Mouse (Mus musculus) heart, adult 2 months (tissue): ENCODE results near the gene N4bp1. TPM values are rescaled to one million over a fixed set of nuclear protein-coding genes. Genes with fewer than 3 reads are reported as not detected.
A peak's percentile ranks its signal among the peaks of the same experiment; 100 is the strongest.

Experiments used
- DNase-seq, 2 experiments: peaks; one replicate each; pipeline ENCODE4 v3.0.0; 2021
- H3K27ac ChIP-seq: fragments of 200-600 bp; 2 replicates; pipeline ENCODE4 v1.8.1; 2022
- H3K27me3 ChIP-seq: fragments of 200-500 bp; 2 replicates; pipeline ENCODE4 v1.6.1; 2012; ENCODE audit warnings: mild to moderate bottlenecking, low read length, inconsistent platforms, mixed read lengths; ENCODE audit not compliant: control insufficient read depth, insufficient read depth
- H3K36me3 ChIP-seq: fragments of 200-500 bp; 2 replicates; pipeline ENCODE4 v1.6.1; 2012; ENCODE audit warnings: low read length, inconsistent platforms; ENCODE audit not compliant: control insufficient read depth, insufficient read depth
- H3K4me1 ChIP-seq: fragments of 200-500 bp; 2 replicates; pipeline ENCODE4 v1.6.1; 2011; ENCODE audit warnings: low read length; ENCODE audit not compliant: control insufficient read depth, insufficient read depth
- H3K4me3 ChIP-seq: fragments of 200-600 bp; 2 replicates; pipeline ENCODE4 v1.8.1; 2022
- H3K79me2 ChIP-seq: fragments of 200-500 bp; replicated peaks from 2 replicates; pipeline ENCODE4 v1.6.1; 2012; ENCODE audit warnings: mild to moderate bottlenecking, inconsistent platforms, low read length, moderate library complexity, mixed read lengths; ENCODE audit not compliant: control insufficient read depth, insufficient read depth
- H3K9ac ChIP-seq: fragments of 200-500 bp; 2 replicates; pipeline ENCODE4 v1.6.1; 2012; ENCODE audit warnings: low read depth, mild to moderate bottlenecking, control low read depth, inconsistent platforms, low read length, mixed read lengths
- CTCF ChIP-seq: fragments of 200-600 bp; IDR thresholded peaks from 2 replicates; pipeline ENCODE4 v1.8.1; 2022; ENCODE audit warnings: antibody characterized with exemption, mild to moderate bottlenecking, moderate library complexity
- EP300 ChIP-seq: fragments of 200-500 bp; IDR thresholded peaks from 2 replicates; pipeline ENCODE4 v1.6.1; 2011; ENCODE audit warnings: low read depth, low read length, control low read depth; ENCODE audit not compliant: insufficient read depth
- POLR2A ChIP-seq: fragments of 200-500 bp; IDR thresholded peaks from 2 replicates; pipeline ENCODE4 v1.6.1; 2011; ENCODE audit warnings: mild to moderate bottlenecking, low read depth, low read length, control low read depth; ENCODE audit not compliant: insufficient read depth
- WGBS: fragments of 180-500 bp; shearing (Covaris S2); methylation state at CpG from one replicate; pipeline ENCODE4 v1.1.7; 2018; 5-methylcytosine and 5-hydroxymethylcytosine counted together
- intact Hi-C: fragments of 180-260 bp; cut with DNase I; formaldehyde crosslinking; loops from one replicate; pipeline ENCODE4 v1.15.1; 2025
- polyA plus RNA-seq: library from polyadenylated mRNA; depleted of rRNA; stranded (reverse); fragments of >200 nt; gene quantifications from 2 replicates; pipeline ENCODE4 v1.2.3, GENCODE M21; 2012
- total RNA-seq, 2 experiments: library from RNA; stranded (reverse); gene quantifications; 2 replicates each; pipeline ENCODE4 v1.2.3; 2021

N4bp1 gene
- total and polyA plus RNA-seq, 3 experiments: 8.9 to 18.1 (median 17.1) TPM

DNA sequence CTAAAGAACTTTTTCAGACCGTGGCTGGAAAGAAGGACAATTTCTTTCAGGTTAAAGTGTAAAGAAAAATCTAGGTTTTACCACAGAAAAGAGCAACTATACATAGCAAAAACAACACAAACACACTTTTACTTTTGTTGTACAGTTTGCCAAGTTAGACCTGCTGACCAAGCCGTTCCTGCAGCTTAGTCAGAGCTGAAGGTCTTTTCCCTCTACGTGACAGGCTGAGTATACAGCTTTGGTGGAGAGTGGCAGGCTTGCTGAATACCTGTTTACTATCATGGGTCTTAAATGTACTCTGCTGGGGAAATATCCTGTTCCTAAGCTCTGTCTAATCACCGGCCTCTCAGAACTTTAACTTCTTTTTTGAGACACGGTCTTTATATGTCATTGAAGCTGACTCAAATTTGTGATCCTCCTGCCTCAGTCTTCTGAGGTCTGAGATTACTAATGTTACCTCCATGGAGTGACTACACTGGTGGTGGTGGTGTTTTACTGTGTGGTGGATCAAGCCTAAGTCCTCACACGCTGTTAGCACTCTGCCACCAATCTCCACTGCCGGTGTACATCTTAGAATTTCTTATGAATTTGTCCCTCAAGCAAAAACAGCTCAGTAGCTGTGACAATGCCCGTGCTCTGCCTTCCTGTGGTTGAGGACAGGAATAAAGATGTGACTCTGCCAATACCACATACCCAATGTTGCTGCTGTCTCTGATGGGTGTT is 31.6 kb downstream of the N4bp1 start:
- Histone ChIP-seq H3K27ac (peak overlapping the region; percentile 0; the same call in 1 of the 2 replicates), H3K9ac (no peak overlapping the region), H3K4me3 (no peak overlapping the region), H3K79me2 (peaks cover 12% of the 10 kb centered on the region), H3K4me1 (peaks cover 19% of the 10 kb centered on the region), H3K27me3 (no peaks in the 10 kb centered on the region), H3K36me3 (peaks cover 11% of the 10 kb centered on the region)
- TF ChIP-seq EP300 (no peak), POLR2A (no peak), CTCF (no peak)
- 70% methylated on average over 8 of the region's 8 CpGs for WGBS
- intact Hi-C loops: no loop called here
- DNase-seq: no peak

DNA sequence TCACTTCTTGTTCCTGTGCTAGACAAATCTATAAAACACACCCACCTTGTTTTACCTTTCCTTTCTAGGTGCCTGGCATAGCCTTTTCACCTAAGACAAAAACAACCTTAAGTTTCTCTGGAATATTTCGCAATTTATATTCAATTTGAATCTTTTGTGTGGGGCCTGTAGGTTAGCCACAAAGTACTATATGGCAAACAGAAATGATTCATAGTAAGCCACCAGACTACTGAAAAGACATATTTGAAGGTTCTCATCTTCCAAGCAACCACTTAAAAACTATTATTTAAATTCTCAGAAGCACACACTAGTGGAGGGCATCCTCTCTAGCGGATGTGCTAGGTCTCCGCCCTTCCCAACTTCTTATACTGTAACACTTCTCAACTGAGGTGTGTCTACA is 32.6 kb downstream of the N4bp1 start:
- Histone ChIP-seq H3K9ac (no peak overlapping the region), H3K27me3 (no peaks in the 10 kb centered on the region), H3K4me3 (no peak overlapping the region), H3K4me1 (peaks cover 16% of the 10 kb centered on the region), H3K36me3 (peaks cover 11% of the 10 kb centered on the region), H3K27ac (no peak overlapping the region; the same call in 1 of the 2 replicates), H3K79me2 (peaks cover 10% of the 10 kb centered on the region)
- intact Hi-C loops: no loop called here
- DNase-seq: no peak
- 77% methylated on average over 3 of the region's 3 CpGs for WGBS
- no peak for TF ChIP-seq CTCF
- no peak for TF ChIP-seq POLR2A
- TF ChIP-seq EP300: no peak

DNA sequence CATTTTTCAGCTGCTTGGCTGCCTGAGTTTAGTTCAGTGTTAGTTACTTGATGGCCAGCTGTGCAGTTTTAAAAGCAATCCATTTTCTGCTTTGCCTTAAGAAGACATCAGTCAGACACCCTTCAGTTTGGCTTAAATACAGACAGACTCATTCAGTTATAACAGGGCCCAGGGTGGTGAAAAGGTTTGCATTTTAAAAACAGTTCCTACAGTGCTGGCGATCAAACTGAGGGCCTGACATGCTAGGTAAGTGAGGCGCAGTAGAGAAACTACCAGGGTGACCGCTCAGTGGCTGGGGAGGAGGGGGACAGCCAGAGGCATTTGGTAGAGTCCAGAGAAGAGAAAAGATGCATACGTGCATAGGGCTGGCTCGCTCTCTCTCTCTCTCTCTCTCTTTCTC is 36.2 kb downstream of the N4bp1 start:
- Histone ChIP-seq H3K79me2 (no peaks in the 10 kb centered on the region), H3K9ac (no peak overlapping the region), H3K27me3 (no peaks in the 10 kb centered on the region), H3K4me1 (peaks cover 5% of the 10 kb centered on the region), H3K4me3 (no peak overlapping the region), H3K36me3 (peaks cover 7% of the 10 kb centered on the region), H3K27ac (no peak overlapping the region)
- no peak for TF ChIP-seq CTCF
- no peak for TF ChIP-seq POLR2A
- no peak for TF ChIP-seq EP300
- DNase-seq: no peak
- WGBS: 89% methylated on average over 5 of the region's 5 CpGs
- intact Hi-C loops: no loop called here

DNA sequence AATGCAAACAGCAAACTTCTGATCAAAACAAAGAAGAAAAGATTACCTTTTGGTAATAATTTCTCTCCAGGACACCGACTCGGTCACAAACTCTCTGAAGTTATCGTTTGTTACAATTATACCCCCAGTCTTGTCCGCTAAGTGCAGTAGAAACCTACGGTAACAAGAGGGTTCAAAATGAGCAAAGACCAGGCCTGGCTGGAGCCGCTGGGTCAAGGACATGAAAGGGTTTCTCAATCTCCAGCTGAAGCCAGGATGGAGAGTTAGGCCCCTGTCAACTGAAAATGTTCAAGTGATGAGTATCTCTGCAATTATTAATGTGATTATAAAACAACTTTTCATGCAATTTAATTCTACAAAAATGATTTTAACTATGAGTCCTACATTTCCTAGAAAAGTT is 36.7 kb downstream of the N4bp1 start:
- intact Hi-C loops: no loop called here
- DNase-seq: no peak

DNA sequence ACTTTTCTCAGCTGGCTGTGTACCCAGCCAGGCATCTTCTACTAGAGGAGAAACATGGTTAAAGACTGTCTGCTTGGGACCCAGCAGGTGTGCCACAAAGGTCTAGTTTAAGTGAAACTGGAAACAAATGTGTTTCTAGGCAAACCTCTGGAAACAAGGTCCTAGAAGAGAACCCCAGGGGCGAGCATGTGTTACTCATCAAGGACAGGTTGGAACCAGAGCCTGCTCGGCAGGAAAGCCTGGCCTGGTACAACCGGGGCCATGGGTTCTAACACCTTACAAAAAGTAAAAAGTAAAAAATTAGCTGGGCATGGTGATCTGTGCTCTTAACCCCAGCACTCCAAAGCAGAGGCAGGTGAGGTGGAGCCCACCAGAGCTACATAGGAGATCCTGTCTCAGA is 38.0 kb downstream of the N4bp1 start:
- H3K36me3 ChIP-seq: no peaks in the 10 kb centered on the region; the same call in 1 of the 2 replicates
- no peak overlapping the region for H3K4me3 ChIP-seq
- intact Hi-C loops: no loop called here

More for the DNA sequence above, 36.7 kb downstream of the N4bp1 start:
- H3K79me2 ChIP-seq: no peaks in the 10 kb centered on the region
- peaks cover 5% of the 10 kb centered on the region for H3K36me3 ChIP-seq
- 95% methylated on average over 6 of the region's 6 CpGs for WGBS
- H3K27me3 ChIP-seq: no peaks in the 10 kb centered on the region
- no peak overlapping the region for H3K9ac ChIP-seq
- no peak overlapping the region for H3K4me3 ChIP-seq
- H3K4me1 ChIP-seq: peaks cover 3% of the 10 kb centered on the region
- no peak overlapping the region for H3K27ac ChIP-seq
- TF ChIP-seq CTCF (no peak), POLR2A (no peak), EP300 (no peak)

DNA sequence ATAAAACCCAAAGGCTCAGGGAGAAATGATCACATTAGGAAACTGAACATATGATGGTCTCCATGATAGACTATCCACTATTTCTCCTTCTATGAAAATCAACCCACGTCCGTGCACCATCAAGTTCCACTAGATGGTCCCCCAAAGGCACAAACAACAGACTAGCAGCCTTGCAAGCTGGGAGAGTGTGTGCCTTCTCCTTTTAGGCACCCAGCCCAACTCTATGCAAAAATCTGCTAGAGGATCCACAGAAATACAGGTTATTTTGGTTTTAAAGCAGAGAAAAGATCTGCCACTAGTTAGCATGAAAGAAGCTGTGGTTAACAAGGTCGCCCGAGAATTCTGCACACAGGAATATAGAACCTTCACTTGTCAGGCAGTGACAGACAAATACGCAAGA is 39.2 kb downstream of the N4bp1 start:
- no peaks in the 10 kb centered on the region for H3K79me2 ChIP-seq

More for the DNA sequence above, 38.0 kb downstream of the N4bp1 start:
- TF ChIP-seq CTCF: no peak
- Histone ChIP-seq H3K27ac (no peak overlapping the region), H3K27me3 (no peaks in the 10 kb centered on the region), H3K79me2 (no peaks in the 10 kb centered on the region), H3K9ac (no peak overlapping the region), H3K4me1 (no peaks in the 10 kb centered on the region)
- WGBS: 89% methylated on average over 3 of the region's 3 CpGs
- no peak for DNase-seq

More for the DNA sequence above, 39.2 kb downstream of the N4bp1 start:
- no peak overlapping the region for H3K4me3 ChIP-seq
- intact Hi-C loops: no loop called here
- no peak for DNase-seq
- TF ChIP-seq EP300 (no peak), POLR2A (no peak), CTCF (no peak)
- no peaks in the 10 kb centered on the region for H3K27me3 ChIP-seq
- no peaks in the 10 kb centered on the region for H3K4me1 ChIP-seq
- 96% methylated on average over 5 of the region's 5 CpGs for WGBS
- H3K27ac ChIP-seq: no peak overlapping the region
- H3K36me3 ChIP-seq: no peaks in the 10 kb centered on the region
- H3K9ac ChIP-seq: no peak overlapping the region
